Mouse (Mus musculus): Measurements from ENCODE around the gene Tbxa2r.

The Tbxa2r gene

DNA sequence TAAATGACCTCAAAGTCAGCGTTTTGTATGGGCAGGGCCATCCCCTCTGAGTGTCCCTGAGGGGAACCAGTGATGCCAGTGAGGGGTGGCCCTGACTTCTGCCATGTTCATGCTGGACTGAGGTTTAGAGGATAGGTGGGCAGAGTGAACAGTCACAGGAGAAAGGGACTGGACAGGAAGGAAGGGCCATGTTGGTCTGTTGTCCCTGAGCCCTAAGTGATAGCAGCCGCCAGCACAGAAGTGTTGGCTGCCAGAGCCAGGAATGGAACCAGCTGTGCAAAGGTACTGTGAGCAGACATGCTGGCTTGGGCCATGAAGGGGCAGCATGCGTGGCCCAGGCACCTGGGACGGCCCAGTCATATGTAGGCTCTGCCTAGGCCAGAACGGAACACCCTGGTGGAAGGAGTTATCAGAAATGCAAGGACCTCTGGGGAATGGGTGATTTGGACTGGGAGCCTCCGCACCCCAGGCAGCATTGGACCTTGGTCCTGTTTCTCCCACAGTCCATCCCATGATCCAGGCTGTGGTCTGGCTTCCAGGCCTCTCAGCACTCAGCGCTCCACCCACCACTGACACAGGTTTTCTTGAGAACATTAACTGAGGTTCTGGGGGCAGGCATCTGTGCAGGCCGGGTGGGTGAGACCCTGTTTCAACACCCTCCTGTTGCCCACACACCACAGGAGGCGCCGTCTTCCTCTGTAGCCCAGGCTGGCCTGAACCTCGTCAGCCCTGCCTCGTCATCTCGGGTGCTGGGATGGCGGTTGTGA lies 28.8 kb upstream of the Tbxa2r start:
- no peak for DNase-seq (ENCODE audit: low spot score)

- no peak for DNase-seq (ENCODE audit: low spot score)
Measured at GRCm38 (mm10) chr10:81300352-81300907, 28.1 kb upstream of the Tbxa2r start.

GRCm38 (mm10) chr10:81301321-81301720 lies 27.2 kb upstream of the Tbxa2r start:
- no peak for DNase-seq (ENCODE audit: low spot score)

- no peak for DNase-seq (ENCODE audit: low spot score)
Measured at GRCm38 (mm10) chr10:81302288-81302687, 26.2 kb upstream of the Tbxa2r start.

DNA sequence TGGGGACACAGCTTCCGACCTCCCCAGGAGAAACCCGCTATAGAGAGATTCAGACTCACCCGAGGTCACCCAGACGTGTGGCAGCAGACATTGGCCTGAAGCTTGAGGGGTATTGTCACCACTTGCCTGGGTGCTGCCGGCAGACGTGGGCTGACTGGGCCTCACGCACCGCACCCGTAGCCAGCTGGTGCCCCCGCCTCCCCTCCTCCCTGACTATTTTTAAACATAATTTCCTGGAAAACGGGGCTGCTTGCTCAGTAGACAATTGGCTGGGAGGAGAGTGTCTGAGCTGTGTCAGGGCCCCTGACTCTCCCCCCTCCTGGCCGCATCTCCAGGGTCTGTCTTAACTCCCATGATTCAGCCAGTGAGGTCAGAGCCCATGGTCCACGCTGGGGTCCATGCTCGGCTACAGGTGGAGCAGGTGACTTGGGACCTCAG lies 25.7 kb upstream of the Tbxa2r start:
- DNase-seq (ENCODE audit: low spot score): no peak

DNA sequence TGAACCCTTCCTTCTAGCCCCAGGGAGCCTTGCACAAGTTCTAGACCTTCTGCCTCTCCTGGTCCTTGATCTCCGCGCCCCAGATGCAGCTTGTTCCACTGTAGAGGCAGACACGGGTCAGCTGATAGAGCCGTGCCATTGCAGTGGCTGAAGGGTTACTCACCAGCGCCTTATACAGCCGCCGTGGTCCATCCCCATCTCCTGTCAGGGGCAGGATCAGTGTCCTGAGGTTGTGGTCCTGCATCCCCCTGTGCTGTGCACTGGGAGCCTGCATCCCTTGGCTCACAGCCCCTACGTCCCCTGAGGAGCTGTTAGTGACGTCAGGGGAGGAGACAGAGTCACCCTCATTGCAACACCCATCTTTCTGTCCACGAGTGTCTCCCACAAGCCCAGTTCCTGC lies 25.3 kb upstream of the Tbxa2r start:
- no peak for DNase-seq (ENCODE audit: low spot score)

DNA sequence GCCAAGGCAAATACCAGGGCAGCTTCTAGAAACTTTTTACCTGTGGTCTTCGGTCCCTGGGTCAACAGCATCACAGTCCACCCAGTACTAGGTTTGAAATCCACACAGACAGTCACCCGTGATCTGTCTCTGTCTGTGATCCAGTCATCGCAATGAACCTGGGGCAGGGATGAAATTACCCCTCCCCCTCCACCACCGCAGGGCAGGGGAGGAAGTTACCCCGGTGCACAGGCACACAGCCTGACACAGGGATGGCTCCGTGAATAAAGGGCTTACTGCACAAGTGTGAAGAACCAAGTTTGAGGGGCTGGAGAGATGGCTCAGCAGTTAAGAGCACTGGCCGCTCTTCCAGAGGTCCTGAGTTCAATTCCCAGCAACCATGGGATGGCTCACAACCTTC lies 24.8 kb upstream of the Tbxa2r start:
- no peak for DNase-seq (ENCODE audit: low spot score)

DNA sequence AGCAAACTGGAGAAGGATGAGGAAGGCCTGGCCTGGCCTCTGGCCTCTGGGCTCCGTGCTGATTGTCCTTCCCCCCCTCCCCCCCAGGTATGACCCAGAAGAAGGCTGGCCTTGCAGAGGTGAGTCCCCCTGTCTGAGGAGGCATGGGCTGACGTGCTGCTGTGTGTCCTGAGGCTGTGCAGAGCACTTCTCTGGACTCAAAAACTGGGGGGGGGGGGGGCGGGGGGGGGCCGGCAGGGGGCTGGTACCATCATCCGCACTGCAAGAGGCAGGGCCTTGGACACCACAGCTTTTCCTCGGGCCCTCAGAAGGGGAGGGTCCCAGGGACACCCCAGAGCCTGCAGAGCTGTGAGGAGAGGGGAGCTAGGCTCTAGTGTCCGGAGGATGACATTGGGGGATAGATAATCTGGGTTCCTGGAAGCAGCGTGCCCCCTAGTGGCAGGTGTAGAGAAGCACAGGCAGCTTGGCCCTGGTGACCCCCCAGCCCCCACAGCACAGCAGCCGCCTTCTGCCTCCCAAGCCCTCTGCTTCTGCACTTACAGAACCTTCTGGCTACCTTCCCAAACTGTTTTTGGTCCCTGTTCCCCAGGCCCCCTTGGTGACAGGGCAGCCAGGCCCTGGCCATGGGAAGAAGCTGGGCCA lies 23.8 kb upstream of the Tbxa2r start:
- DNase-seq (ENCODE audit: low spot score): no peak

GRCm38 (mm10) chr10:81305663-81306062 lies 22.9 kb upstream of the Tbxa2r start:
- no peak for DNase-seq (ENCODE audit: low spot score)

- DNase-seq (ENCODE audit: low spot score): no peak
Measured at GRCm38 (mm10) chr10:81306173-81306668, 22.3 kb upstream of the Tbxa2r start.

- no peak for DNase-seq (ENCODE audit: low spot score)
Measured at GRCm38 (mm10) chr10:81306837-81307682, 21.5 kb upstream of the Tbxa2r start.

DNA sequence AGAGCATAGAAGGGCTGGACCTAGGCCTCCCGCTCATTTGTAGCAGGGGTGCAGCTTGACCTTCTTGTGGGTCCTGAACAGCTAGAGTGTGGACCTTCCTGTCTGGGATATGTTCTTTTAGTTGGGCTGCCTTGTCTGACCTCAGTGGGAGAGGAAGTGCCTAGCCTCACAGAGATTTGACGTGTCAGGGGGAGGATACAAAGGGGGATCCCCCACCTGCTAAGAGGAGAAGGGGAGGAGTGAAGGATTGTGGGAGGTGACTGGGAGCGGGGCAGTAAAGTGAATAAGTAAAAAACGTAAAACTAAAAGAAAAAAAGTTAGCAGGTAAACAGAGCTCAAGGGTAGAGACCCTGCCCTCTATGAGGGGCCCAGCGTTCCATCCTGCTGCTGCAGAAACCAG lies 19.0 kb upstream of the Tbxa2r start:
- no peak for DNase-seq (ENCODE audit: low spot score)

DNA sequence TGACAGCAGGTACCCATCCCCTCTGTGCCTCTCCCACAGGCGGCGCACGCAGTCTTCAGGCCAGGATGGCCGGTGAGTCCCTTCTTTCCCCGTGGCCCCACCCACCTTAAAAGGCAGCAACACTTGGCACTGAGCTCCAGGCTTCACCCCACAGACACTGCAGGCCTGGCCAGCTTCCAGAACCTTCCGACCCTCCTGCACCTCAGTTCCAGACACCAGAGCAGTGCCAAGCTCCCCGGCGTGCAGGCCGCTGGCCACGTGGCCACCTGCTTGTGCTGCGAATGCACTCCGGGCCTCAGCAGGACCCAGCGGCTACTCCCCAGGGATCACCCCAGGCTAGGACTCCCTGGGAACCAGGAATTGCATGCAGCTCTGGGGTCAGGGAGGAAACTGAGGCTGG lies 14.9 kb upstream of the Tbxa2r start:
- DNase-seq (ENCODE audit: low spot score): no peak

DNA sequence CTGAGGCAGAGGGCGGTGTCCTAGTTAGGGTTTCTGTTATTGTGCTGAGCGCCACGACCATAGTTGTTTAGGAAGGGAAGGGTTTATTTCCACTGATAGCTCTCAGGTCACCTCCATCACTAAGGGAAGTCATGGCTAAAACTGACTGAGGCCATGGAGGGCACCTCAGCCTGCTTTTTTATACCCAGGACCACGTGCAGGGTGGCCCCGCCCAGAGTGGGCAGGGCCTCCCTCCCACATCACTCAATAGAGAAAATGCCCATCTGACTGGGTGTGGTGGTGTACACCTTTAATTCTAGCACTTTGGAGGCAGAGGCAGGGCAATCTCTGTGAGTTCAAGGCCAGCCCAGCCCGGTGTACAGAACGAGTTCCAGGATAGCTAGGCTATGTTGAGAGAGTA lies 14.3 kb upstream of the Tbxa2r start:
- no peak for DNase-seq (ENCODE audit: low spot score)

GRCm38 (mm10) chr10:81315587-81315986 lies 12.9 kb upstream of the Tbxa2r start:
- DNase-seq (ENCODE audit: low spot score): no peak

GRCm38 (mm10) chr10:81316338-81317060 lies 12.0 kb upstream of the Tbxa2r start:
- DNase-seq (ENCODE audit: low spot score): no peak

DNA sequence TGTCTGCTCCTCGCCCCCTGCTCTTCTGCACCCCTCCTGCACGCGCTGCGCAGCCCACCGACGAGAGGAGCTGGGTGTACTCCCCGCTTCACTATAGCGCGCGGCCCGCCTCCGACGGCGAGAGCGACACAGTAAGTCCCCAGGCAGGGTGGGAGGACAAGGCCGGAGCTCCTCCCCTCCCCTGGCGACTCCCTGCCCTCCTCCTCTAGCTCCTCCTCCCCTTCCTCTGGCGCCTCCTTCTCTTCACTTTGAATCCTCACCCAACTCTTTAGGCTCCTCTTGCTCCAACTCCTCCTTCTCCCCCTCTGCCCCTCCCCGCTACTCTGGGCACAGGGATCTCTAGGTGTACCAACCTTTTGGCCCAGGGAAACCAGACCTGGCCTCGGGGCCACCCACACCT lies 11.3 kb upstream of the Tbxa2r start:
- no peak for DNase-seq (ENCODE audit: low spot score)

DNA sequence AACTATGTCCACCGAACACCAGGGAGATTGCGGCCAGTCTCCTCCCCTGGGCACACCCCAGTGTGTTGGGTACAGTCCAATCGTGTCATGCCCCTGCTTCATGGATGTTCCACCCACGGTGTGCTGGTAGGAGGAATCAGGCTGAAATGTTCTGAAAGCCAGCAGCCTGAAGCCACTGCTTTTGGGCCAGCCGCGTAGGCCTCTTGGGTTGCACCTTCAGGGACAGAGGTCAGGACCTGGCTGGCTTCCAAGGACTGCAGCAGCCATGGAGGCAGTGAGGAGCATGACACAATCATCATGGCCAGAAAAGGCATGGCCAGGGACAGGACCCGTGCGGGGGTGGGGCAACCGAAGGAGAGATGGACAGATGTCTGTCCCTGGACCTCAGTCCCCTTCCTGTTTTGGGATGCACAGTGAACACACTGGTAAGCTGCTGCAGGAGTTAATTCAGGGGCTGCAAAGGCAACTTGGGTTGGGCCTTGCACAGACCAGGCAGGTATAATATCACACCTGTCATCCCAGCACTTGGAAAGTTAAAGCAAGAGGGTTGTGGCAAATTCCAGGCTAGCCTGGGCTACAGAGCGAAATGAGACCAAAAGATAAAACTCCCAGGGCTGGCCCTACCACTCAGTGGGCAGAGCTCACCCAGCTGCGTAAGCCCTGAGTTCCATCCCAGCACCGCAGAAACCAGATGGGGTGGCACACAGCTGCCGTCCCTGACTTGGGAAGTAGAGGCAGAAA lies 9.8 kb upstream of the Tbxa2r start:
- peak; percentile 66 for DNase-seq (ENCODE audit: low spot score)

- DNase-seq (ENCODE audit: low spot score): no peak
Measured at GRCm38 (mm10) chr10:81319330-81319699, 9.2 kb upstream of the Tbxa2r start.

DNA sequence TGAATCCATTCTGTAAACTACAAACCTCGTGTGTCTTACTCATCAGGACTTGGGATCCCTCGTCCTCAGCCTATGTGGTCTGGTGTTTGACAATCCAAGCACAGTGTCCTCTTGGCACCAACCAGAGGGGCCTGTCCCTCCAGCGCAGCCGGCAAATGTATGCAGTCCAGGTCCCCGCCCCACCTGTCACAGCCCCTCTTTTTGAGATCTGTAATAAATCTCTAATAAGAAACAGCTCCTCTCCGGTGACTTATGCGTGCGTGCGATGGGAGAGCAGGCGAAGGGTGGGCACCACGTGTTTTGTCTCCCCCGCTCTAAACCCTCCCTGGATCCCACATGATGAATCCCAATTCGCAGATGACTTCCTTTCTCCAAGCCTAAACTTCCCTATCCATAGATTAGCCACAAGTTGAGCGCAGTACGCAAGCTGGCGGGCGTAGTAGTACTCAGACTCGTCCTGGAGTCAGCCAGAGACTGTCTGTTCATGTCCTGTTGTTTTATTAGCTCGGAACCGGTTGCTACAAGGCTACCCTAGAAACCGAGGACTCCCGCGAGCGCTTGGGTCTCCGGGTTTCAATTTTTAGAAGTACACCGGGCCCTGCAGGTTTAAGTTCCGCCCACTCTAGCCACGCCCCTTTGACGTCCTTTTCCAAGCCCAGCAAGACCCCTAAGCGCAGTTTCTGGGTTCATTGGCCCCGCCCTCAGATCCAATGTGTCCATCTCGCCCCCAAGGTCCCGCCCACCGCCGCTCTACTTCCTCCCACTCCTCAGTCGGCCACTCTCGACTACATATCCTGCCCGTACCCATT lies 8.6 kb upstream of the Tbxa2r start:
- DNase-seq (ENCODE audit: low spot score): peak; percentile 58

All from testis, postnatal 14 days (tissue).